Mouse (Mus musculus) lung, adult 10 weeks (tissue): ENCODE results near the gene Tcaf3. TPM values are rescaled to one million over a fixed set of nuclear protein-coding genes. Genes with fewer than 3 reads are reported as not detected.

Experiments
- polyA plus RNA-seq: library from polyadenylated mRNA; stranded (reverse); fragments of 350-450 nt; fragmentation: Illumina TruSeq; extraction: RNeasy Lipid Tissue Mini Kit (QIAGEN cat#74804); gene quantifications from one replicate; pipeline ENCODE4 v1.2.3, GENCODE M21; 2014; ENCODE audit warnings: low read depth, low replicate concordance; ENCODE audit not compliant: insufficient read depth

The Tcaf3 gene
- not detected for polyA plus RNA-seq

GRCm38 (mm10) chr6:42597592-42597991 lies at the start of gene Tcaf3:
TSS of gene Tcaf3 (minus strand) at chr6:42597692.

GRCm38 (mm10) chr6:42644912-42645549 lies 47.5 kb upstream of the Tcaf3 start, which contains the start of gene Tcaf2:
TSS of gene Tcaf2 (minus strand) at chr6:42645254.

GRCm38 (mm10) chr6:42547461-42547860 lies 50.0 kb downstream of the Tcaf3 start, which contains the start of gene Olfr455:
TSS of gene Olfr455 (minus strand) at chr6:42547587.

Other genes with a start within 250 kb of the Tcaf3 start
- 107 TPM for gene Zyx, start 248.1 kb downstream of the Tcaf3 start, polyA plus RNA-seq
- 8.4 TPM for gene Epha1, start 224.4 kb downstream of the Tcaf3 start, polyA plus RNA-seq
- gene Tas2r143, start 197.5 kb downstream of the Tcaf3 start, polyA plus RNA-seq: not detected
- not detected for gene Tas2r135, start 192.3 kb downstream of the Tcaf3 start, polyA plus RNA-seq
- not detected for gene Tas2r126, start 163.2 kb downstream of the Tcaf3 start, polyA plus RNA-seq
- gene Olfr458, start 132.5 kb downstream of the Tcaf3 start, polyA plus RNA-seq: not detected
- not detected for gene Olfr457, start 121.4 kb downstream of the Tcaf3 start, polyA plus RNA-seq
- gene Olfr456, start 110.5 kb downstream of the Tcaf3 start, polyA plus RNA-seq: not detected
- not detected for gene Olfr455, start 50.1 kb downstream of the Tcaf3 start, polyA plus RNA-seq
- gene Tcaf2, start 47.6 kb upstream of the Tcaf3 start, polyA plus RNA-seq: 2.5 TPM
- 12.5 TPM for gene Tcaf1, start 112.4 kb upstream of the Tcaf3 start, polyA plus RNA-seq
- gene Olfr453, start 141.7 kb upstream of the Tcaf3 start, polyA plus RNA-seq: not detected
- gene Olfr38, start 158.7 kb upstream of the Tcaf3 start, polyA plus RNA-seq: not detected
- not detected for gene Olfr452, start 187.4 kb upstream of the Tcaf3 start, polyA plus RNA-seq
- not detected for gene Olfr450, start 214.2 kb upstream of the Tcaf3 start, polyA plus RNA-seq
- not detected for gene Olfr449, start 236.7 kb upstream of the Tcaf3 start, polyA plus RNA-seq